Mouse (Mus musculus) lung, postnatal 0 days (tissue): ENCODE measurements around the gene Dnm3. TPM values are rescaled to one million over a fixed set of nuclear protein-coding genes. Genes with fewer than 3 reads are reported as not detected.
A peak's percentile ranks its signal among the peaks of the same experiment; 100 is the strongest.

Source experiments
- ATAC-seq: fragments of 200-750 bp; cut with Nextera tagmentation; 2 replicates; pipeline ENCODE4 v1.8.0; 2017; ENCODE audit warnings: moderate library complexity
- DNase-seq: peaks from one replicate; pipeline ENCODE4 v3.0.0-alpha.2; 2016; ENCODE audit warnings: low spot score
- H3K27ac ChIP-seq: fragments of 300-500 bp; sonication (generic); 2 replicates; pipeline ENCODE4 v1.5.1; 2014; ENCODE audit warnings: antibody characterized with exemption, mild to moderate bottlenecking, low read length, mixed read lengths
- H3K27me3 ChIP-seq: fragments of 300-500 bp; sonication (generic); replicated peaks from 2 replicates; pipeline ENCODE4 v1.6.1; 2014; ENCODE audit warnings: low read length, mixed read lengths; ENCODE audit not compliant: insufficient read depth
- H3K36me3 ChIP-seq: fragments of 300-500 bp; sonication (generic); 2 replicates; pipeline ENCODE4 v1.6.1; 2014; ENCODE audit warnings: low read length, mixed read lengths; ENCODE audit not compliant: insufficient read depth
- H3K4me1 ChIP-seq: fragments of 300-500 bp; sonication (generic); 2 replicates; pipeline ENCODE4 v1.6.1; 2014; ENCODE audit warnings: antibody characterized with exemption, low read depth, low read length, mixed read lengths; ENCODE audit not compliant: insufficient read depth
- H3K4me2 ChIP-seq: fragments of 300-500 bp; sonication (generic); replicated peaks from 2 replicates; pipeline ENCODE4 v1.6.1; 2014; ENCODE audit warnings: low read depth, mild to moderate bottlenecking, low read length, moderate library complexity, mixed read lengths
- H3K4me3 ChIP-seq: fragments of 300-500 bp; sonication (generic); 2 replicates; pipeline ENCODE4 v1.5.1; 2014; ENCODE audit warnings: low read depth, low read length
- H3K9ac ChIP-seq: fragments of 300-500 bp; sonication (generic); replicated peaks from 2 replicates; pipeline ENCODE4 v1.6.1; 2014; ENCODE audit warnings: low read depth, mild to moderate bottlenecking
- H3K9me3 ChIP-seq: fragments of 300-500 bp; sonication (generic); 2 replicates; pipeline ENCODE4 v1.6.1; 2016; ENCODE audit warnings: low read length, mixed read lengths
- CTCF ChIP-seq: IDR thresholded peaks from 2 replicates; pipeline ENCODE4 v1.5.1; 2016; ENCODE audit warnings: antibody characterized with exemption, mild to moderate bottlenecking
- EP300 ChIP-seq: IDR thresholded peaks from 2 replicates; pipeline ENCODE4 v1.6.1; 2016; ENCODE audit warnings: antibody characterized with exemption, mild to moderate bottlenecking, control low read depth
- WGBS: fragments of 180-500 bp; shearing (Covaris S2); extraction: QIAGEN DNeasy Blood & Tissue Kit; methylation state at CpG from one replicate; pipeline ENCODE4 v1.1.7; 2014; 5-methylcytosine and 5-hydroxymethylcytosine counted together
- polyA plus RNA-seq: library from polyadenylated mRNA; unstranded; fragments of >200 nt; fragmentation: Nextera tagmentation; extraction: Ambion mirVana; gene quantifications from 2 replicates; pipeline ENCODE4 v1.2.1, GENCODE M21; 2015

Dnm3 gene
- polyA plus RNA-seq, 1 experiment from 2014 or later, result 3.4 TPM

GRCm38 (mm10) chr1:162217340-162217974, 260.4 kb downstream of the Dnm3 start:
- WGBS, result 40% methylated on average over 15 of the region's 15 CpGs
- DNase-seq, result peak; percentile 94
- TF ChIP-seq CTCF, result no peak
- peak; percentile 68 for TF ChIP-seq EP300

DNA sequence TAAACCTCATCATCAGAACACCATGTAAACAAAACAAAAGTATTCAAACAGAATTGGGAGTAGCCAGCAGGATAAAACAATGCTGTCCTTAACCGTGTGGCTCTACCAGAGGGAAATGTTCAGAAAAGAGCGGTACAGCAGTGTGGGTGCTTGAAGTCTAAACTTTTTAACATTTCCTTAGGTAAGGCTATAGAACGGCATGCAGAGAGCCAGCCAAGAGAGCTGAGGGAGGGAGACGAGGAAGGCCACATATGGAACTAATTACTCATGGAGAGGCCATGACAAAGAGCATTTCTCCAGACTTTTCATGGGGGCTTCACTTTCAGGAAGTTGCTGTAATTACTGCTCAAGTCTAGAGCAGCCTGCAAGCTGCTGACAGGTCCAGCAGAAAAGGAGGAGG, 261.2 kb downstream of the Dnm3 start:
- Histone ChIP-seq H3K4me2 (no peak overlapping the region), H3K36me3 (no peaks in the 10 kb centered on the region), H3K27me3 (no peaks in the 10 kb centered on the region), H3K4me1 (no peaks in the 10 kb centered on the region), H3K9me3 (no peaks in the 10 kb centered on the region), H3K4me3 (no peak overlapping the region), H3K9ac (no peak overlapping the region), H3K27ac (peak overlapping the region; percentile 78)
- TF ChIP-seq CTCF, result no peak
- TF ChIP-seq EP300, result no peak
- ATAC-seq (peak; percentile 7; the same call in 1 of the 2 replicates), DNase-seq (peak; percentile 31)
- WGBS, result 10% methylated on average over 4 of the region's 4 CpGs

More at GRCm38 (mm10) chr1:162217340-162217974, 260.4 kb downstream of the Dnm3 start:
- Histone ChIP-seq H3K36me3 (no peaks in the 10 kb centered on the region), H3K27ac (peak overlapping the region; percentile 95), H3K4me3 (peak overlapping the region; percentile 42), H3K4me1 (no peaks in the 10 kb centered on the region), H3K9ac (peak overlapping the region; percentile 60), H3K9me3 (no peaks in the 10 kb centered on the region), H3K27me3 (no peaks in the 10 kb centered on the region), H3K4me2 (peak overlapping the region; percentile 47)
- peak; percentile 96 for ATAC-seq

DNA sequence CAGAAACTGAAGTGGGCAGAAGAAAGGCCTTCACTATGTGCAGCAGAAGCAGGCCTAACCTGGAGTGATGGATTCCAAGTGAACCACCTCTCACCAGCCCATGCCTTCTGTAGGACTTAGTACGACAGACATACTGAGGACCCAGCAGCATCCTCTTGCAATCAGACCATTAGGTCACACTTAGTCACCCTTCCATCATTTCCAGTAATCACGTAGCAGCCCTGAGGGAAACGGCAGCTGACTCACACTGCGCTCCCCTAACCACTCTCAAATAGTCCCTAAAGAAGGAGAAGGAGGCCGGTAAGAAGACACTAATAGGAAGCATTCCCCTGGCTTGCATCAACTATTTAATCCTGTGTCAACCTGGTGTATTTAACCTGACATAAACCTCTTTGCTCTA, 262.1 kb downstream of the Dnm3 start:
- Histone ChIP-seq H3K9ac (no peak overlapping the region), H3K4me2 (no peak overlapping the region), H3K9me3 (no peaks in the 10 kb centered on the region), H3K27ac (peak overlapping the region; percentile 78; the same call in 1 of the 2 replicates), H3K4me1 (no peaks in the 10 kb centered on the region), H3K27me3 (no peaks in the 10 kb centered on the region), H3K36me3 (no peaks in the 10 kb centered on the region), H3K4me3 (no peak overlapping the region)
- TF ChIP-seq CTCF (no peak), EP300 (no peak)
- ATAC-seq (no peak), DNase-seq (no peak)
- WGBS, result 80% methylated on average over 5 of the region's 5 CpGs

GRCm38 (mm10) chr1:162213066-162213465, 264.8 kb downstream of the Dnm3 start:
- TF ChIP-seq CTCF (no peak), EP300 (no peak)
- no peak overlapping the region for H3K9ac ChIP-seq
- 85% methylated on average over 8 of the region's 8 CpGs for WGBS
- H3K36me3 ChIP-seq, result no peaks in the 10 kb centered on the region
- no peak overlapping the region for H3K4me3 ChIP-seq
- no peak overlapping the region for H3K27ac ChIP-seq
- H3K4me2 ChIP-seq, result no peak overlapping the region
- H3K4me1 ChIP-seq, result no peaks in the 10 kb centered on the region
- no peaks in the 10 kb centered on the region for H3K27me3 ChIP-seq
- ATAC-seq (no peak), DNase-seq (no peak)
- no peaks in the 10 kb centered on the region for H3K9me3 ChIP-seq

- 92% methylated on average over 2 of the region's 2 CpGs for WGBS
- Histone ChIP-seq H3K4me2 (no peak overlapping the region), H3K27ac (no peak overlapping the region), H3K4me3 (no peak overlapping the region), H3K4me1 (no peaks in the 10 kb centered on the region), H3K27me3 (no peaks in the 10 kb centered on the region), H3K9me3 (no peaks in the 10 kb centered on the region), H3K9ac (no peak overlapping the region), H3K36me3 (no peaks in the 10 kb centered on the region)
- DNase-seq (no peak), ATAC-seq (no peak)
- no peak for TF ChIP-seq EP300
Observed at GRCm38 (mm10) chr1:162210529-162210928, 267.3 kb downstream of the Dnm3 start.

- H3K36me3 ChIP-seq, result no peaks in the 10 kb centered on the region
- no peak overlapping the region for H3K4me2 ChIP-seq
- ATAC-seq (no peak), DNase-seq (no peak)
- TF ChIP-seq CTCF (no peak), EP300 (no peak)
- H3K27ac ChIP-seq, result no peak overlapping the region
- no peak overlapping the region for H3K9ac ChIP-seq
- no peaks in the 10 kb centered on the region for H3K9me3 ChIP-seq
- 40% methylated on average over 10 of the region's 10 CpGs for WGBS
- H3K4me3 ChIP-seq, result no peak overlapping the region
- no peaks in the 10 kb centered on the region for H3K4me1 ChIP-seq
- no peaks in the 10 kb centered on the region for H3K27me3 ChIP-seq
Observed at GRCm38 (mm10) chr1:162209487-162210149, 268.2 kb downstream of the Dnm3 start.
